Mouse (Mus musculus): ENCODE results near the gene Trpc2.

GRCm38 (mm10) chr7:102082816-102083215, at the start of gene Trpc2:
- TF ChIP-seq CTCF (IDR thresholded peaks at IDR 0.05; ENCODE audit: low read depth) (no peak), EP300 (IDR thresholded peaks at IDR 0.05; ENCODE audit: low read depth) (no peak)
